Mouse (Mus musculus) embryonic fibroblast, embryonic 13.5 days (primary cell): ENCODE measurements around the gene Tesk2. TPM values are rescaled to one million over a fixed set of nuclear protein-coding genes. Genes with fewer than 3 reads are reported as not detected.

Experiments
- H3K27ac ChIP-seq: 2 replicates; pipeline ENCODE4 v1.5.1; 2012; ENCODE audit warnings: low read length, control low read depth, inconsistent platforms; ENCODE audit not compliant: insufficient read depth
- H3K4me1 ChIP-seq: 2 replicates; pipeline ENCODE4 v1.6.1; 2011; ENCODE audit warnings: low read length; ENCODE audit not compliant: control insufficient read depth, insufficient read depth
- H3K4me3 ChIP-seq: 2 replicates; pipeline ENCODE4 v1.5.1; 2011; ENCODE audit warnings: mild to moderate bottlenecking, control low read depth, low read length; ENCODE audit not compliant: insufficient read depth
- CTCF ChIP-seq: IDR thresholded peaks from 2 replicates; pipeline ENCODE4 v1.5.1; 2011; ENCODE audit warnings: mild to moderate bottlenecking, control low read depth, low read length, moderate library complexity, borderline replicate concordance; ENCODE audit not compliant: insufficient read depth
- POLR2A ChIP-seq: IDR thresholded peaks from 2 replicates; pipeline ENCODE4 v1.6.1; 2011; ENCODE audit warnings: low read depth, mild to moderate bottlenecking, control low read depth, low read length, moderate library complexity
- polyA plus RNA-seq: library from polyadenylated mRNA; stranded (reverse); fragments of >200 nt; gene quantifications from 2 replicates; pipeline ENCODE4 v1.2.4, GENCODE M21; 2011; ENCODE audit warnings: low read depth; ENCODE audit not compliant: missing spikeins, insufficient read length

The Tesk2 gene
- polyA plus RNA-seq, 1 experiment = 6.3 TPM

DNA sequence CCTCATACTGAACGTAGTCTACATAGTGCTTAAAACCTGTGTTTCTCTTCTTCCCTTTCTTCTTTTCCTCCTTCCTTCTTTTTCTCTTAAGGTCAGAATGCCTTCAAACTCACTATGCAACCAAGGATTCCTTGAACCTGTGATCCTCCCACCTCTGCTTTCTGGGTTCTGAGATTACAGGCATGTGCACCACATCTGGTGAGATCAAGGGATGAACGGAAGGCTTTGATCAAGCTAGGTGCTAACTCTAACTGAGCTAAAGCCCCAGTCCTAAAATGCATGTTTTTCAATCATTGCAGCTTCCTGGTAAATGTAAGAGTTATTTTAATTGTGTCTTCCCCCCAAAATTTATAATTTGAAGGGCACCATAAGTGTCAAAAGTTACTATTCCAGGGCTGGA is 14.2 kb downstream of the Tesk2 start:
- H3K27ac ChIP-seq = no peak overlapping the region
- TF ChIP-seq CTCF = no peak
- TF ChIP-seq POLR2A = no peak
- H3K4me3 ChIP-seq = no peak overlapping the region
- H3K4me1 ChIP-seq = no peaks in the 10 kb centered on the region

DNA sequence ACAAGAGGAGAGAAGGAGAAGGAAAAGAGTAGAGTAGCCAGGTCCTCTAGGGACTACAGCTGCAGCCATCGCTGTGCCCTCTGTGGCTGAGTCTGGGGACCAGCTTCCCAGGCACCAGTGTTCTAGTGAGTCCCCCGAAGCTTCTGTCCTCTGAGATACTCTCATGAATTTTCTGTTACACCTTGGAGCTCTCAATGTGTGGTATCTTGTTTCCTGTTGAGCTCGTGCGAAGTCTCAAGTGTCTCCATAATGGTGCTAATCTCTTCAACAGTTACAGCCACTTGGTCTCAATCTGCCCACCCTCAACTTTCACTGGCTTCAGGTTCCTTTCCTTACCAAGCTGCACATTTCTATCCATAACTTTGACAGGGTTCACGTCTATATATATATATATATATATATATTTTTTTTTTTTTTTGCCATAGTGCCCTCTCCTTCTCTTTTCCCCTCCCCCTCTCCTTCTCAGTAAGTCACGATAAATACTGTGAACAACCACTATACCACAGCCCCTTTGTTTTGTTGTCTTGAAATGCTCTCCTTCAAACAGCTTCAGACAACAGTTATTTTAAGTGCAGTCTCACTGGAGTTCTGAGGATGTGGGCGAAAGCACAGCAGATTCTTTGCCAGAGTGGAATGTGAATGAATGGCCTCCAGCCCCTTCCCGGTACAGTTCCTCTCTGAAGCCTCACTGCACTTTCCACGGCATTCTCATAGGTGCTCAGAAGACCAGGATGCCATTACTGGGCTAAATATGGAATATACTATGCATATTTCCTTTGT is 18.4 kb downstream of the Tesk2 start:
- TF ChIP-seq CTCF (no peak), POLR2A (no peak)
- H3K27ac ChIP-seq = no peak overlapping the region
- no peaks in the 10 kb centered on the region for H3K4me1 ChIP-seq
- H3K4me3 ChIP-seq = no peak overlapping the region

DNA sequence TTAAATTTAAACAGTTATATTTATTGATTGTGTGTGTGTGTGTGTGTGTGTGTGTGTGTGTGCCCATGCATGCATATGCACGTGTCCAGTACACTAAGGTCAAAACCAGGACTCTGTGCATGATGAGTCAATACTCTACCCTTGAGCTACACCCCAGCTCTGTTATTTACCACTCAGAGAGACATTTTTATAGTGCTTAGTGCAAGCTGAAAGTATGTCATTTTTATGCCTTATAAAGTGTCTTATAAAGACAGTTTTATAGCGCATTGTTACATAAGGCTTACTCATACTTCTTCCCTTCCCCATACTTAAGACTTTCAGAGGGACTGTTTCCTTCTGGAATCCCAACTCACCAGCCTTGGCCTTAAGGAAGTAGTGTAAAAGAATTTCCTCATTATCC is 29.0 kb downstream of the Tesk2 start:
- no peak overlapping the region for H3K4me3 ChIP-seq
- no peak for TF ChIP-seq POLR2A
- no peak for TF ChIP-seq CTCF
- H3K27ac ChIP-seq = peak overlapping the region; percentile 54; the same call in 1 of the 2 replicates
- H3K4me1 ChIP-seq = no peaks in the 10 kb centered on the region

DNA sequence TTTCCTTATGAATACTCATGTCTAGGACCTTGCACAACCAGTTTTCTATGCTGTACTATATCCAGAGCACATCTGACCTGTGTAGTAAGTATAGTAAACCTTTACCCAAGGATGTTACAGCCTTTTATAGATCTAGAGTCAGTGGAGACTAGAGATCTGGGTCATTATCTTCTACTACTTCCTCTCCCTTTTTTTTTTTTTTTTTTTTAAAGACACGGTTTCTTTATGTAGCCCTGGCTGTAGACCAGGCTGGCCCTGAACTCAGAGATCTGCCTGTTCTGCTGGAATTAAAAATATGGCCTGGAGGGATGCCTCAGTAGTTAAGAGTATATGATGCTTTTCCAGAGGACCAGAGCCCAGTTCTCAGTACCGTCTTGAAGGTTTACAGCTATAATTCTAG is 41.2 kb downstream of the Tesk2 start:
- TF ChIP-seq CTCF (no peak), POLR2A (no peak)
- Histone ChIP-seq H3K4me1 (no peaks in the 10 kb centered on the region; the same call in 1 of the 2 replicates), H3K4me3 (no peak overlapping the region), H3K27ac (no peak overlapping the region)

DNA sequence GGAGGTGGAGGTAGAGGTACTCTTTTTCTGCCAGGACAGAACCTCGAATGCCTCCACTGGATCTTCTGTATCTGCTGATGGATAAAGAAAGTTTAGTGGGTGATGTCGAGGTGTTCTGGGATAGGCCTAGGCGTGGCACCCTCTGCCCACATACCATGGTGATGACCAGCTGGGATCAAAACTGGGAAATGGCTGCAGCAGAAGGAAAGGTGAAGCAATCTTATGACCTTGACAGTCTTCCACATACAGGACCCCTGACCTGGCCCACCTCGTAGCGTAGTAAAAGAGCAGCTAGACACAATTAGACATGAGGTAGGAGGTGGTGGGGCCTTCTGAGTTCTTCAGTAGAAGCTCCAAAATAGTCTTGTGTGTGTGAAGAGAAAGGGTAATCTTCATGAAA is 43.3 kb downstream of the Tesk2 start:
- TF ChIP-seq CTCF = no peak
- no peak for TF ChIP-seq POLR2A
- no peak overlapping the region for H3K4me3 ChIP-seq
- no peak overlapping the region for H3K27ac ChIP-seq
- no peaks in the 10 kb centered on the region; the same call in 1 of the 2 replicates for H3K4me1 ChIP-seq

DNA sequence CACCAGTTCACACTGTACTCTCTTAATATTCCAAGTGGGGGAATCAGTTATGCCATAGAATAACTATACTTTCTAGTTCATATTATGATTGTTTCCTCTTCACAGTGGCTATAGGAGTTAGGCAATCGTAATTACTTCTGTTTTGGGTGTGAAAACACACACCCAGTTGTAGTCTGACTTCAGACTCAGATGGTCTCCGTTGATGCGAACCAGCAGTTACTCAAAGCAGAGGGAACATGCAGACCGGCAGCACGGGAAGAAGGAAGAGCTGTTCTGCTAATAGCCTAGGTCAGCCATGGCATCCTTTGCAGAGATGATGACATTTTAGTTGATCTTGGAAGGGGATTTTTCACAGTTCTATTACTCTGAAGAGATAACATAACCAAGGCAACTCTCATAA is 47.8 kb downstream of the Tesk2 start:
- TF ChIP-seq POLR2A = no peak
- TF ChIP-seq CTCF = no peak
- Histone ChIP-seq H3K27ac (no peak overlapping the region), H3K4me3 (no peak overlapping the region), H3K4me1 (peaks cover 4% of the 10 kb centered on the region)

DNA sequence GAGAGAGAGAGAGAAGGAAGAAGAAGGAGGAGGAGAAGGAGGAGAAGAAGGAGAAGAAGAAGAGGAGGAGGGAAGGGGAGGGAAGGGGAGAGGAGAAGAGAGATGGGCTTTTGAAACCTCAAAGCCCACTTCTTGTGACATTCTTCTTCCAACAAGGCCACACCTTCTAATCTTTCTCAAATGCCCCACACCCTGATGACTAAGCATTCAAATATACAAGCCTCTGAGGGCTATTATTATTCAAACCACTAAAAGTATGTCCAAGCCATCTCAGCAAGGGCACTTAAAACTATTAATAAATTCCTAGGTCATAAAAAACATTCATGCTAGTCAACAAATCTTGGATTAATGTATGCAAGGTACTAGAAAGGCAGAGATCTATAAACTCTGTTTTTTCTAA is 48.3 kb downstream of the Tesk2 start:
- Histone ChIP-seq H3K4me1 (peaks cover 4% of the 10 kb centered on the region), H3K4me3 (no peak overlapping the region), H3K27ac (no peak overlapping the region)
- TF ChIP-seq CTCF = no peak
- no peak for TF ChIP-seq POLR2A

DNA sequence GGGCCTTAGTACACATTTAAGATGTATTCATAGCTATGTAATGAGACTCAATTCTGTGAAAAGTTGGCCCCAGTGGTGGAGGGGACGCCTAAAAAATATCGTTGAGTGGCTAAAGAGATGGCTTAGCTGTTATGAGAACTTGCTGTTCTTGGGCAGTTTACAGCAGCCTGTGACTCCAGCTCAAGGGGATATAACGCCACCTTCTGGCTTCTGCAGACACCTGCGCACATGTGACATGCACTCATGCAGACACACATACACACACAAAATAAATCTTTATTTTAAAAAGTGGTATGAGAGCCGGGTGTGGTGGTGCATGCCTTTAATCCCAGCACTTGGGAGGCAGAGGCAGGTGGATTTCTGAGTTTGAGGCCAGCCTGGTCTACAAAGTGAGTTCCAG is 55.6 kb downstream of the Tesk2 start:
- Histone ChIP-seq H3K4me1 (no peaks in the 10 kb centered on the region), H3K4me3 (no peak overlapping the region), H3K27ac (no peak overlapping the region)
- TF ChIP-seq CTCF (no peak), POLR2A (no peak)

DNA sequence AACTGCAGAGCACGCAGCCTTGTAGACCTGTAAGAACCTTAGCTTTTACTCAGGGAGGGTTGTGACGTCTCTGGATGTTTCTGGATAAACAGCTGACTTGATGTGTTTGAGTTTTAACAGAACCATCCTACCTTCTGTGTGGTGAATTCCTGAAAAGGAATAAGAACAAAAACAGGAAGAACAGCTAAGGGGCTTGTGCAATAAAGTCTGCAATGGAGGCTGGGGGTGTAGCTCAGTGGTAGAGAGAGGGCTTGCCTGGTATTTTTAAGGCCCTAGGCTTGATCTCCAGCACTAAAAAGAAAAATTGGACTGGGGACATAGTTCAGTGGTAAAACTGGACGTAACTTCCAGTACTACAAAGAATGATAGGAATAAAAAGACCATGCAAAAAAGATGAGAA is 56.3 kb downstream of the Tesk2 start:
- no peak overlapping the region for H3K4me3 ChIP-seq

DNA sequence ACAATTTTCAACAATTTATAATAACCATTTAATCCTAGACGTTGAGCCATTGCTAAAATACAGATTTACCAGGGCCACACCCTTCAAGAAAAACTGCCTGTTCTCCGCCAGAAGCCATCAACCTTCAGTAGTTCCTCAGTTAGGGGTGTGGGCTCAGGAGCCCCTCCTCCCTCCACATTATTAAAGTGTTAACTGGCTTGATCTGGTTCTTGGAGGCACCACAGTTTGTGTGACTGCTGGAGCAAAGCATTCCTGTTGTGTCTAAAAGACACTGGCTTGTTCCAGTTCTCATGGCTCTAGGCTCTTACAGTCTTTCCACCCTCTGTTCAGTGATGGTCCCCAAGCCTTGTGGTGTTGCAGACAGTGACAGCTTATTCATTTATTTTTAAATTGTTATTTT is 59.8 kb downstream of the Tesk2 start:
- H3K27ac ChIP-seq = no peak overlapping the region
- H3K4me3 ChIP-seq = no peak overlapping the region
- H3K4me1 ChIP-seq = no peaks in the 10 kb centered on the region
- TF ChIP-seq POLR2A = no peak
- no peak for TF ChIP-seq CTCF

More for the DNA sequence above, 56.3 kb downstream of the Tesk2 start:
- H3K4me1 ChIP-seq = no peaks in the 10 kb centered on the region
- TF ChIP-seq CTCF (no peak), POLR2A (no peak)
- H3K27ac ChIP-seq = no peak overlapping the region

DNA sequence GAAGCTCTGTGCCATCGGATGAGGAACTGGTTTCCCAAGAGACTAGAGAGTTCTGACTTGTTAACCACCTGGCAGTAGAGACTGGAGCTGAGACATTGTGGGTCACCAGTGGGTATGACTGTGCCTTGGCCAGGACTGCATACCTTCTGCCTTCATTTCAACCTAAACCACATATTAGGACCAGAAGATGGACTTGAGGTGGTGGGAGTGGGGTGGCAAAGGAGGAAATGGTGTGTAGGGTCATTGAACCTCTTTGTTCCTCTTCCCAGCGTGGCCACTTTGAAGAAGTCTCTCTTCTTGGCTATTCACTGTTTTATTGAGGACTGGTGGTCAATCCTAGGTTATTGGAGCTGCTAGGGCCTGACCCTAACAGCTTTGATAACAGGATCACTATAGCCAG is 60.6 kb downstream of the Tesk2 start:
- TF ChIP-seq POLR2A (no peak), CTCF (no peak)
- no peak overlapping the region for H3K4me3 ChIP-seq
- no peak overlapping the region for H3K27ac ChIP-seq
- H3K4me1 ChIP-seq = no peaks in the 10 kb centered on the region
